Mouse (Mus musculus) CH12.LX (cell line): ENCODE measurements at regions not wholly inside any gene's neighbourhood (a gene's known extent, or its start where the extent isn't known, plus 50 kb on each side); places are given as distances from the start of the nearest gene placed in this dataset.

Experiments used
- DNase-seq: peaks from one replicate; pipeline ENCODE4 v3.0.0-alpha.2; 2013; ENCODE audit errors: extremely low read depth
- H3K27ac ChIP-seq: 2 replicates; pipeline ENCODE4 v1.5.1; 2012; ENCODE audit warnings: low read depth, mild to moderate bottlenecking, control low read depth, moderate library complexity; ENCODE audit not compliant: insufficient read depth
- H3K27me3 ChIP-seq: replicated peaks from 2 replicates; pipeline ENCODE3; 2012; ENCODE audit warnings: inconsistent platforms
- H3K36me3 ChIP-seq, 2 experiments: replicated peaks in 1 of 2; 2 replicates each; pipeline versions ENCODE3 to v1.6.1; 2012; ENCODE audit warnings: inconsistent platforms in 1 of 2, low read length in 1 of 2, mild to moderate bottlenecking in 1 of 2, mixed read lengths in 1 of 2, moderate library complexity in 1 of 2; ENCODE audit not compliant: control insufficient read depth in 1 of 2, insufficient read depth in 1 of 2
- H3K4me1 ChIP-seq, 2 experiments: 2 replicates each; pipeline ENCODE4 v1.6.1; 2012; ENCODE audit warnings: inconsistent platforms in 1 of 2, moderate library complexity in 1 of 2; ENCODE audit not compliant: insufficient read depth in 2 of 2, control insufficient read depth in 1 of 2
- H3K4me2 ChIP-seq: 2 replicates; pipeline ENCODE4 v1.6.1; 2012; ENCODE audit warnings: low read depth, mild to moderate bottlenecking, control low read depth; ENCODE audit not compliant: poor library complexity, insufficient read depth, severe bottlenecking
- H3K4me3 ChIP-seq, 3 experiments: fragments of 150-350 bp in 1 of 3; sonication (generic) in 1 of 3; replicated peaks in 1 of 3; 2 replicates each; pipeline versions ENCODE3 to v1.5.1; 2011 to 2012; ENCODE audit warnings: low read depth in 2 of 3, low read length in 2 of 3, mild to moderate bottlenecking in 2 of 3, moderate library complexity in 2 of 3, control low read depth in 1 of 3, improper control_type of control experiment in 1 of 3, inconsistent platforms in 1 of 3, mixed read lengths in 1 of 3; ENCODE audit not compliant: poor library complexity in 1 of 3
- H3K79me2 ChIP-seq: replicated peaks from 2 replicates; pipeline ENCODE4 v1.6.1; 2012; ENCODE audit warnings: mild to moderate bottlenecking, moderate library complexity; ENCODE audit not compliant: control insufficient read depth, poor library complexity, insufficient read depth, severe bottlenecking; ENCODE audit errors: extremely low read depth
- H3K9ac ChIP-seq: 2 replicates; pipeline ENCODE4 v1.6.1; 2012; ENCODE audit warnings: low read depth, mild to moderate bottlenecking, control low read depth, moderate library complexity; ENCODE audit not compliant: insufficient read depth
- H3K9me3 ChIP-seq: replicated peaks from 2 replicates; pipeline ENCODE3; 2012; ENCODE audit warnings: low read length, inconsistent platforms, mixed read lengths
- CHD2 ChIP-seq: IDR thresholded peaks from 2 replicates; pipeline ENCODE4 v1.6.1; 2011; ENCODE audit warnings: low read length, improper control_type of control experiment
- E2F4 ChIP-seq: IDR thresholded peaks from 2 replicates; pipeline ENCODE4 v1.6.1; 2011; ENCODE audit warnings: low read depth, low read length, improper control_type of control experiment; ENCODE audit not compliant: insufficient replicate concordance
- ELF1 ChIP-seq: IDR thresholded peaks from 2 replicates; pipeline ENCODE4 v1.6.1; 2014; ENCODE audit warnings: low read depth, mild to moderate bottlenecking, inconsistent platforms, low read length, improper control_type of control experiment
- ETS1 ChIP-seq: conservative IDR thresholded peaks from 2 replicates; pipeline ENCODE4 v1.6.1; 2012; ENCODE audit warnings: low read depth, mild to moderate bottlenecking, inconsistent platforms, low read length, improper control_type of control experiment, moderate library complexity
- IRF4 ChIP-seq: IDR thresholded peaks from 2 replicates; pipeline ENCODE4 v1.6.1; 2014; ENCODE audit warnings: low read depth, mild to moderate bottlenecking, inconsistent platforms, low read length, improper control_type of control experiment
- JUN ChIP-seq: IDR thresholded peaks from 2 replicates; pipeline ENCODE4 v1.6.1; 2011; ENCODE audit warnings: low read depth, mild to moderate bottlenecking, low read length, improper control_type of control experiment, moderate library complexity; ENCODE audit not compliant: insufficient read depth
- JUND ChIP-seq: conservative IDR thresholded peaks from 2 replicates; pipeline ENCODE4 v1.6.1; 2011; ENCODE audit warnings: low read depth, low read length, improper control_type of control experiment
- KAT2A ChIP-seq: IDR thresholded peaks from 2 replicates; pipeline ENCODE4 v1.6.1; 2012; ENCODE audit warnings: low read length, improper control_type of control experiment, inconsistent platforms; ENCODE audit not compliant: insufficient replicate concordance
- MAFK ChIP-seq: IDR thresholded peaks from 2 replicates; pipeline ENCODE4 v1.6.1; 2011; ENCODE audit warnings: low read length, improper control_type of control experiment; ENCODE audit not compliant: insufficient replicate concordance
- MEF2A ChIP-seq: IDR thresholded peaks from 2 replicates; pipeline ENCODE4 v1.6.1; 2014; ENCODE audit warnings: low read depth, mild to moderate bottlenecking, inconsistent platforms, low read length, improper control_type of control experiment, borderline replicate concordance
- MXI1 ChIP-seq: IDR thresholded peaks from 2 replicates; pipeline ENCODE4 v1.6.1; 2011; ENCODE audit warnings: mild to moderate bottlenecking, low read depth, low read length, improper control_type of control experiment
- MYC ChIP-seq: IDR thresholded peaks from 2 replicates; pipeline ENCODE4 v1.6.1; 2011; ENCODE audit warnings: low read depth, mild to moderate bottlenecking, improper control_type of control experiment, low read length
- NRF1 ChIP-seq: IDR thresholded peaks from 2 replicates; pipeline ENCODE4 v1.6.1; 2014; ENCODE audit warnings: low read depth, mild to moderate bottlenecking, inconsistent platforms, low read length, improper control_type of control experiment, moderate library complexity
- PAX5 ChIP-seq: IDR thresholded peaks from 2 replicates; pipeline ENCODE4 v1.6.1; 2012; ENCODE audit warnings: low read length, inconsistent platforms, mixed read lengths
- RAD21 ChIP-seq: IDR thresholded peaks from 2 replicates; pipeline ENCODE4 v1.6.1; 2011; ENCODE audit warnings: low read depth, mild to moderate bottlenecking, low read length, improper control_type of control experiment, moderate library complexity
- RCOR1 ChIP-seq: conservative IDR thresholded peaks from 2 replicates; pipeline ENCODE4 v1.6.1; 2012; ENCODE audit warnings: low read depth, mild to moderate bottlenecking, inconsistent platforms, low read length, improper control_type of control experiment
- SIN3A ChIP-seq: IDR thresholded peaks from 2 replicates; pipeline ENCODE4 v1.6.1; 2012; ENCODE audit warnings: low read length, improper control_type of control experiment, inconsistent platforms
- SMC3 ChIP-seq: IDR thresholded peaks from 2 replicates; pipeline ENCODE4 v1.6.1; 2011; ENCODE audit warnings: low read depth, low read length, improper control_type of control experiment
- UBTF ChIP-seq: IDR thresholded peaks from 2 replicates; pipeline ENCODE4 v1.6.1; 2012; ENCODE audit warnings: low read depth, mild to moderate bottlenecking, inconsistent platforms, low read length, improper control_type of control experiment, moderate library complexity
- USF2 ChIP-seq: conservative IDR thresholded peaks from 2 replicates; pipeline ENCODE4 v1.6.1; 2011; ENCODE audit warnings: low read depth, low read length, improper control_type of control experiment
- ZC3H11A ChIP-seq: IDR thresholded peaks from 2 replicates; pipeline ENCODE4 v1.6.1; 2012; ENCODE audit warnings: low read depth, mild to moderate bottlenecking, inconsistent platforms, low read length, improper control_type of control experiment
- ZKSCAN1 ChIP-seq: IDR thresholded peaks from 2 replicates; pipeline ENCODE4 v1.6.1; 2012; ENCODE audit warnings: low read depth, inconsistent platforms, low read length, improper control_type of control experiment, borderline replicate concordance
- ZMIZ1 ChIP-seq: IDR thresholded peaks from 2 replicates; pipeline ENCODE4 v1.6.1; 2012; ENCODE audit warnings: low read depth, mild to moderate bottlenecking, inconsistent platforms, low read length, improper control_type of control experiment
- ZNF384 ChIP-seq: IDR thresholded peaks from 2 replicates; pipeline ENCODE4 v1.6.1; 2012; ENCODE audit warnings: low read depth, low read length, improper control_type of control experiment, inconsistent platforms
- dilution Hi-C: fragments of 300-500 bp; cut with MboI; formaldehyde crosslinking; loops from 2 replicates; pipeline ENCODE4 v1.14.3; 2020; ENCODE audit warnings: low sequenced_read_pairs; ENCODE audit not compliant: extremely low pct_unique_long_range_greater_than_20kb, extremely low pct_ligation_motif_present
- in situ Hi-C: fragments of 300-500 bp; cut with MboI; formaldehyde crosslinking; loops from 3 replicates; pipeline ENCODE4 v1.14.3; 2019; ENCODE audit warnings: low sequenced_read_pairs, low pct_ligation_motif_present, low pct_unique_long_range_greater_than_20kb, mixed read lengths

- Histone ChIP-seq H3K4me2 (no peak overlapping the region), H3K27ac (no peak overlapping the region), H3K36me3 (no peaks in the 10 kb centered on the region), H3K79me2 (no peaks in the 10 kb centered on the region), H3K9ac (no peak overlapping the region), H3K4me1 (peaks cover 0 to 5% of the 10 kb centered on the region in 2 experiments; a peak in 2 of 4 replicates), H3K4me3 (no peak overlapping the region), H3K9me3 (no peaks in the 10 kb centered on the region), H3K27me3 (peaks cover 3% of the 10 kb centered on the region)
- TF ChIP-seq KAT2A (no peak), PAX5 (no peak), NRF1 (no peak), JUN (no peak), IRF4 (no peak), ZNF384 (no peak), UBTF (no peak), MEF2A (no peak), RAD21 (no peak), SIN3A (no peak), E2F4 (no peak), JUND (no peak), MAFK (no peak), ZKSCAN1 (no peak), ZC3H11A (no peak)
- DNase-seq = no peak
- in situ Hi-C loops (no loop called here), dilution Hi-C loops (no loop called here)
These were observed 429.6 kb downstream of the Prss52 start for GRCm38 (mm10) chr14:64533591-64534151.

GRCm38 (mm10) chr14:64534194-64534593 is 430.1 kb downstream of the Prss52 start:
- H3K9ac ChIP-seq = no peak overlapping the region
- no peak for DNase-seq
- no peaks in the 10 kb centered on the region for H3K36me3 ChIP-seq
- no peaks in the 10 kb centered on the region for H3K9me3 ChIP-seq
- H3K27me3 ChIP-seq = peaks cover 3% of the 10 kb centered on the region
- H3K4me1 ChIP-seq = peaks cover 0 to 5% of the 10 kb centered on the region in 2 experiments; a peak in 2 of 4 replicates
- H3K4me2 ChIP-seq = no peak overlapping the region
- dilution Hi-C loops = no loop called here
- no peak for TF ChIP-seq UBTF
- no peak for TF ChIP-seq CHD2
- TF ChIP-seq SIN3A = no peak
- TF ChIP-seq ZMIZ1 = no peak
- TF ChIP-seq JUN = no peak
- no peak for TF ChIP-seq SMC3
- no peak for TF ChIP-seq MYC
- no peak for TF ChIP-seq ELF1
- no peak for TF ChIP-seq MXI1
- TF ChIP-seq USF2 = no peak
- no peak for TF ChIP-seq RCOR1
- no peak for TF ChIP-seq KAT2A
- TF ChIP-seq ETS1 = no peak
- no peaks in the 10 kb centered on the region for H3K79me2 ChIP-seq
- in situ Hi-C loops = no loop called here
- H3K27ac ChIP-seq = no peak overlapping the region
- H3K4me3 ChIP-seq = no peak overlapping the region
